Mouse (Mus musculus) liver, embryonic 13.5 days (tissue): ENCODE results near the gene 1700013G24Rik. TPM values are rescaled to one million over a fixed set of nuclear protein-coding genes. Genes with fewer than 3 reads are reported as not detected.
A peak's percentile ranks its signal among the peaks of the same experiment; 100 is the strongest.

Experiments
- ATAC-seq: fragments of 200-750 bp; cut with Nextera tagmentation; 2 replicates; pipeline ENCODE4 v1.8.0; 2017; ENCODE audit warnings: low read depth, mild to moderate bottlenecking, moderate number of reproducible peaks, moderate library complexity
- DNase-seq: peaks from one replicate; pipeline ENCODE4 v3.0.0; 2022
- H3K27ac ChIP-seq: fragments of 300-500 bp; sonication (generic); 2 replicates; pipeline ENCODE4 v1.5.1; 2015; ENCODE audit warnings: moderate library complexity, mild to moderate bottlenecking, inconsistent platforms
- H3K27me3 ChIP-seq: fragments of 300-500 bp; sonication (generic); 2 replicates; pipeline ENCODE4 v1.6.1; 2015; ENCODE audit warnings: mild to moderate bottlenecking, inconsistent platforms
- H3K36me3 ChIP-seq: fragments of 300-500 bp; sonication (generic); 2 replicates; pipeline ENCODE4 v1.6.1; 2015; ENCODE audit warnings: mild to moderate bottlenecking, inconsistent platforms
- H3K4me1 ChIP-seq: fragments of 300-500 bp; sonication (generic); replicated peaks from 2 replicates; pipeline ENCODE4 v1.6.1; 2015; ENCODE audit warnings: inconsistent platforms
- H3K4me2 ChIP-seq: fragments of 300-500 bp; sonication (generic); 2 replicates; pipeline ENCODE4 v1.6.1; 2015; ENCODE audit warnings: inconsistent platforms, mild to moderate bottlenecking, moderate library complexity
- H3K4me3 ChIP-seq: fragments of 300-500 bp; sonication (generic); replicated peaks from 2 replicates; pipeline ENCODE4 v1.5.1; 2015; ENCODE audit warnings: mild to moderate bottlenecking, inconsistent platforms
- H3K9ac ChIP-seq: fragments of 300-500 bp; sonication (generic); 2 replicates; pipeline ENCODE4 v1.6.1; 2015; ENCODE audit warnings: mild to moderate bottlenecking, inconsistent platforms
- H3K9me3 ChIP-seq: fragments of 300-500 bp; sonication (generic); replicated peaks from 2 replicates; pipeline ENCODE4 v1.6.1; 2016; ENCODE audit warnings: inconsistent platforms
- WGBS: fragments of 180-500 bp; shearing (Covaris S2); methylation state at CpG from one replicate; pipeline ENCODE4 v1.1.7; 2015; ENCODE audit not compliant: insufficient replicate concordance; 5-methylcytosine and 5-hydroxymethylcytosine counted together
- polyA plus RNA-seq: library from polyadenylated mRNA; unstranded; fragments of >200 nt; fragmentation: Nextera tagmentation; extraction: Ambion mirVana; gene quantifications from 2 replicates; pipeline ENCODE4 v1.2.1, GENCODE M21; 2015

1700013G24Rik gene
- polyA plus RNA-seq, 1 experiment from 2014 or later, result not detected

DNA sequence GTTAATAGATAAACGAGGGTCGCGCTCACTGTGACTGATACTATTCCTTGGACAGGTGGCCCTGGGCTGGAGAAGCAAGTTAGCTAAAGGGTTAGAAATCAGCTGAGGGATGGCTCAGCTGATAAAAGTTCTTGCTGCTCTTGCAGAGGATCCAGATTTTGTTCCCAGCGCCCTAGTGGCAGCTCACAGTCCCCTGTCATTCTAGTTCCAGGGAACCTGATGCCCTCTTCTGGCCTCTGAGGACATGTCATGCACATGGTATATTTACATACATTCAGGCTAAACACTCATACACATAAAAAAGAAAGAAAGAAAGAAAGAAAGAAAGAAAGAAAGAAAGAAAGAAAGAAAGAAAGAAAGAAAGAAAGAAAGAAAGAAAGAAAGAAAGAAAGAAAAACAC, 11.8 kb upstream of the 1700013G24Rik start:
- ATAC-seq, result no peak
- peaks cover 43% of the 10 kb centered on the region for H3K4me1 ChIP-seq

DNA sequence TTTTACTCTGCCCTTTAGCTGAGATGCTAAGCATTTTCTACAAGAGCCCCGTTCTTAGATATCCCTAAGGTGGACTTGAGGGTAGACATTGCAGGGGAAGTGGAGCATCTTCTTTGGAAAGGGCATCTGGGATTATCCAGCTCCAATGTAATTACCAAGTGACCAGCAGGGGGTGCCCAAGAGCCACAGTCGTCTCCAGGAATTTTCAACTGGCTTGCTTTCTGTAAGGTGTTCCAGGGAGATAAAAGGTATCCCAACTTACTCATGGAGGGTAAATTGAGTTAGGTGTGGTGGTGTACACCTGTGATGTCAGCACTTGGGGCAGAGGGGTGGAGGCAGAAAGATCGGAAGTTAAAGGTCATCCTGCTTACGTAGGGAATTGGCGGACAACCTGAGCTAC, 9.5 kb upstream of the 1700013G24Rik start:
- Histone ChIP-seq H3K9ac (no peak overlapping the region), H3K27ac (no peak overlapping the region), H3K9me3 (no peaks in the 10 kb centered on the region), H3K4me3 (no peak overlapping the region), H3K4me2 (no peak overlapping the region), H3K4me1 (peaks cover 46% of the 10 kb centered on the region), H3K36me3 (no peaks in the 10 kb centered on the region), H3K27me3 (no peaks in the 10 kb centered on the region)
- ATAC-seq, result no peak
- 29% methylated on average over 5 of the region's 5 CpGs for WGBS
- peak; percentile 48 for DNase-seq

More for the DNA sequence above, 11.8 kb upstream of the 1700013G24Rik start:
- Histone ChIP-seq H3K9ac (no peak overlapping the region), H3K27me3 (no peaks in the 10 kb centered on the region), H3K27ac (no peak overlapping the region), H3K4me2 (no peak overlapping the region), H3K9me3 (no peaks in the 10 kb centered on the region), H3K36me3 (no peaks in the 10 kb centered on the region), H3K4me3 (no peak overlapping the region)
- no peak for DNase-seq
- 74% methylated on average over 4 of the region's 4 CpGs for WGBS

DNA sequence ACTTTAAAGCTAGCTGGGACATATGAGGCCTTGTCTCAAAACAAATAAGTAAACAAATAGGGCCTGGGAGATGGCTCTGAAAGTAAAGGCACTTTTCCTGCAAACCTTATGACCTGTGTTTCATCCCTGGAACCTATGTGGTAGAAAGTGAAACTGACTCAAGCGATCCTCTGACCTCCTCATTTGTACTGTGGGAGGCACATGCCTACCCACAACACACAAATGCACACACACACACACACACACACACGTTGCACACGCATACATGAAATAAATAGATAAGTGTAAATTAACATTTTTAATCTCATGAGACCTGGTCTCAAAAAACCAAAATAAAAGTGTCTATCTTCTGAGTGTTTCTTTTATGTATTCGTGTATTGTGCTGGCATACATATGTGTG, 7.2 kb upstream of the 1700013G24Rik start:
- no peaks in the 10 kb centered on the region for H3K27me3 ChIP-seq
- H3K4me3 ChIP-seq, result no peak overlapping the region
- H3K9ac ChIP-seq, result no peak overlapping the region
- H3K4me1 ChIP-seq, result peaks cover 54% of the 10 kb centered on the region
- H3K27ac ChIP-seq, result no peak overlapping the region; the same call in 1 of the 2 replicates
- 84% methylated on average over 4 of the region's 4 CpGs for WGBS
- ATAC-seq (no peak), DNase-seq (no peak)
- H3K9me3 ChIP-seq, result no peaks in the 10 kb centered on the region
- H3K36me3 ChIP-seq, result no peaks in the 10 kb centered on the region
- no peak overlapping the region for H3K4me2 ChIP-seq

DNA sequence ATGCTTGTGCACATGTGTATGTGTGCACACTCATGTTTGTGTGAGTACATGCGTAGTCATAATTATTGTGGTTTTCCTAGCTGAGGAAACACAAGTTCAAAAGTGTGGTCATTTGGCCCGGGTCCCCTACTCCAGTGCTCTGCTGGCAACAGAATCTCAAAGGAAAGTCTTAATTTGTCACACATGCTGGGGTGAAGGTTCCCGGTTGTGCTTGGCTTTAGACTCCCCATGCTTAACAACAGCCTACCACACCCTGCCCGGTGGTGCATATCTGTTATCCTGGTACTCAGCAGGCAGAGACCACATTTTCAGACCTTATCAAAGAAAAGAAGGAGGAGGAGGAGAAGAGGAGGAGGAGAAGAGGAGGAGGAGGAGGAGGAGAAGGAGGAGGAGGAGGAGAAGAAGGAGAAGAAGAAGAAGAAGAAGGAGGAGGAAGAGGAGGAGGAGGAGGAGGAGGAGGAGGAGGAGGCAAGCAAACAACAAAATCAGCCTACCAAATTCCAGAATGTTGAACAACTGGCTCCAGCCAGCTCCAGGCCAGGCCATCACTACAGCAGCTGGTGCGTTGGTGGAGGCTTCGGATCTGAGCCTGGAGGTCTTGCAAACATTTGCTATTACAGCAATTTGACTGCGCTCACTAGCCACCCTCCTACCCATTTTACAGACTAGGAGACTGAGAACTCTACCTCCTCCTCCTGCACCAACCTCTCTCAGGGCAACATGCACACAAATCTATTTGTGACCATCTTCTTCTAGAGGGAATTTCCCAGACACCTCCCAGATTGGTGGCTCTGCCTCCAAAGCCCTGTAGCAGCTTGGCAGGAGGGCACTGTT, 5.5 kb upstream of the 1700013G24Rik start:
- Histone ChIP-seq H3K4me2 (peak overlapping the region; percentile 45), H3K36me3 (no peaks in the 10 kb centered on the region), H3K9me3 (no peaks in the 10 kb centered on the region), H3K9ac (0 out of 2 replicates have a peak overlapping the region, but pooled peaks have one; percentile 51), H3K4me1 (peaks cover 55% of the 10 kb centered on the region), H3K27me3 (no peaks in the 10 kb centered on the region), H3K4me3 (no peak overlapping the region), H3K27ac (peak overlapping the region; percentile 70)
- ATAC-seq, result peak; percentile 92
- DNase-seq, result peak; percentile 63
- 37% methylated on average over 7 of the region's 7 CpGs for WGBS

DNA sequence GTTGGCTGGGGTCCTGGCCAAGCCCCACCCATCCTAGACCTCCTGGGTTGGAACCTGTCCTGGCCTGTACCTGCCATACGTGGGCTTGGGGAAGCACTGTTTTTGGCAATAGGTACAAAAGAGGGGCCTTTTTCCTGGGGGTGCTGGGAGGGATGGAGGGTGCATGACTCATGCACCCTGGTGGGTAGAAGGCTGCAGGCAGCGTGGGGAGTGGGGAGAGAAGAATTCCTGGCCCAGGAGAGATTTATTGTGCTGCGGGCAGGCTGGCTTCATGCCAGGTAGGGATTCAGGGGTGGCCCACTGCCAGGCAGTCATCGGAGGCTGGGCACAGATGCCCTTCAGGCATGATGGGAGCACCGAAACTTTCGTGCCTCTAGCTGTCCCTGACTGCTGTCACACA, 4.9 kb upstream of the 1700013G24Rik start:
- 59% methylated on average over 6 of the region's 6 CpGs for WGBS
- H3K36me3 ChIP-seq, result no peaks in the 10 kb centered on the region
- H3K9me3 ChIP-seq, result no peaks in the 10 kb centered on the region
- peaks cover 55% of the 10 kb centered on the region for H3K4me1 ChIP-seq
- no peak overlapping the region for H3K9ac ChIP-seq
- ATAC-seq (no peak), DNase-seq (no peak)
- H3K4me2 ChIP-seq, result peak overlapping the region; percentile 36; the same call in 1 of the 2 replicates
- peak overlapping the region; percentile 30 for H3K27ac ChIP-seq
- no peak overlapping the region for H3K4me3 ChIP-seq
- no peaks in the 10 kb centered on the region for H3K27me3 ChIP-seq

DNA sequence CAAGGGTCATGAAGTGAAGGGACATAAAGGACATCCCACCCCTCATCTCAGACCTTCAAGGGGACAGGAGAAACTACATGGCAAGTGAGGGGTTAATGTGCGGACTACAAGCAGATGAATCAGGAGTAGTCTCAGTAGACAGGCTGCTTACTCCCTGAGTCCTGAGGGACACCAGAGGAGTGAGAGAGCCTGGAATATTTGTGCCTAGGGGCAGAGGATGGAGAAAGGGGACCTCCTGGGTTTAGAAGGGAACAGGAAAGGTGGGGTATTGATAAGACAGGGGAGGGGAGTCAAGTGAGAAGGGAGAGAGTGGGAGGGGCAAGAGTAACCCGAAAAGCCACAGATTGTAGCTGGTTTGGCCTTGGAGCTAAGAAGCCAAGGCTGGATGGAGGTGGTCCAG, 4.4 kb upstream of the 1700013G24Rik start:
- Histone ChIP-seq H3K27ac (peak overlapping the region; percentile 29; the same call in 1 of the 2 replicates), H3K36me3 (no peaks in the 10 kb centered on the region), H3K9me3 (no peaks in the 10 kb centered on the region), H3K4me1 (peaks cover 59% of the 10 kb centered on the region), H3K4me2 (0 out of 2 replicates have a peak overlapping the region, but pooled peaks have one; percentile 10), H3K9ac (no peak overlapping the region), H3K4me3 (no peak overlapping the region), H3K27me3 (no peaks in the 10 kb centered on the region)
- WGBS, result 36% methylated on average over 2 of the region's 2 CpGs
- no peak for ATAC-seq
- DNase-seq, result no peak

DNA sequence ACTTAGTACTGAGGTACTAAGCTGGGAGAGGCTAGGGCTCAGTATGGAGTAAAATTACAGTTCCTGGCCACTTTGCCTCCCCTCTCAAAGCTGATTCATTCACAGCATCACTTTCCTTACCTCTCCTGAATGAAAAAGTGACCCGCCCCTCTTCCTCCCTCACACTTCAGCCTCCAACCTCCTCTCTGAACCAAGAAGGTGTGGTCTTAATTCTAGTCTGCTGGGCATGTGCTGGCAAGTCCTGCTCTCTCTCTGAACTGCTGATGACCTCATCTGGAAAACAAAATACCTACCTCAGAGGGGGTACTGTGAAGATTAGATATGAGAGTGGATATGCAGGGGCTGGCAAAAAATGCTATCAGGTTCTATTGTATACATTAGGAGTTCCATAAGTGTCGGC, 4.0 kb upstream of the 1700013G24Rik start:
- peaks cover 55% of the 10 kb centered on the region for H3K4me1 ChIP-seq
- H3K27me3 ChIP-seq, result no peaks in the 10 kb centered on the region
- no peak overlapping the region; the same call in 1 of the 2 replicates for H3K9ac ChIP-seq
- no peaks in the 10 kb centered on the region for H3K36me3 ChIP-seq
- WGBS, result 64% methylated on average over 2 of the region's 2 CpGs
- no peak for DNase-seq
- no peak for ATAC-seq
- H3K27ac ChIP-seq, result no peak overlapping the region
- no peak overlapping the region for H3K4me2 ChIP-seq
- H3K4me3 ChIP-seq, result no peak overlapping the region
- H3K9me3 ChIP-seq, result no peaks in the 10 kb centered on the region

DNA sequence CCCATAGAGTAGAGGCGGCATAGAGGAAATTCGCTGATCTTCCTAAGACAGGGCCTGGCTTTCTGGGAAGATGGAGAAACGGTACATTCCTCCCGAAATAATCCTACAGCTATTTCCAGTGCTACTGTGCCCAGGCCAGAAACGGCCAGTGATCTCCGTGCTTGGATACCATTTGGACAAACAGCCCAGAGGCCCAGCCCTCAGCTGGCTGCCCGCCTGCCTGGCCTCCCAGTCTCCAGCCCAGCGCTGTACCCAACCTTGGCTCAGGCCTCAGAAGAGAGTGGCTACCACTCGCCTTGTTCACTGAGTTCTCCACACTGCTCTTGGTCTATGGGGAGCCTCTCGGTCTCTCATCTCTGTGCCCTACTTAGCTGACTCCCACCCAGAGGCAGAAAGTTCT, 3.4 kb upstream of the 1700013G24Rik start:
- 70% methylated on average over 10 of the region's 10 CpGs for WGBS
- Histone ChIP-seq H3K27me3 (no peaks in the 10 kb centered on the region), H3K9me3 (no peaks in the 10 kb centered on the region), H3K27ac (peak overlapping the region; percentile 15; the same call in 1 of the 2 replicates), H3K4me3 (no peak overlapping the region), H3K36me3 (no peaks in the 10 kb centered on the region), H3K9ac (no peak overlapping the region), H3K4me2 (no peak overlapping the region), H3K4me1 (peaks cover 55% of the 10 kb centered on the region)
- DNase-seq, result no peak
- no peak for ATAC-seq

DNA sequence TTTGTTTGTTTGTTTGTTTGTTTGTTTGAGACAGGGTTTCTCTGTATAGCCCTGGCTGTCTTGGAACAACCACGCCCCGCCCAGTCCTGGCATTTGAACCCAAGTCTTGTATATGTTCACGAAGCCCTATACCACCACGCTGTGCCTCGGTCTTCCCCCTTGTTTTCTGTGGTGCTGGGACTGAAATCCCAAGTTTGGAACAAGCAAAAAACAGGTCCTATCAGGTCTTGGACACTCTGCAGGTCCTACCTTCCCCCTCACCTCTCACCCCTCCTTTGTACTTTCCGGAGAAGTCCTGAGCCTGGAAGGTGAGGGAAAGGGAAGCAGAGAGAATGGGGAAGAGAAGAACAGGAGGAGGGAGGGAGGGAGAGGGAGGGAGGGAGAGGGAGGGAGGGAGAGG, 894 bp upstream of the 1700013G24Rik start:
- Histone ChIP-seq H3K9ac (no peak overlapping the region), H3K27ac (no peak overlapping the region), H3K9me3 (no peaks in the 10 kb centered on the region), H3K4me3 (no peak overlapping the region), H3K4me1 (peaks cover 50% of the 10 kb centered on the region), H3K36me3 (no peaks in the 10 kb centered on the region), H3K27me3 (no peaks in the 10 kb centered on the region), H3K4me2 (no peak overlapping the region)
- 83% methylated on average over 6 of the region's 6 CpGs for WGBS
- DNase-seq (no peak), ATAC-seq (no peak)

DNA sequence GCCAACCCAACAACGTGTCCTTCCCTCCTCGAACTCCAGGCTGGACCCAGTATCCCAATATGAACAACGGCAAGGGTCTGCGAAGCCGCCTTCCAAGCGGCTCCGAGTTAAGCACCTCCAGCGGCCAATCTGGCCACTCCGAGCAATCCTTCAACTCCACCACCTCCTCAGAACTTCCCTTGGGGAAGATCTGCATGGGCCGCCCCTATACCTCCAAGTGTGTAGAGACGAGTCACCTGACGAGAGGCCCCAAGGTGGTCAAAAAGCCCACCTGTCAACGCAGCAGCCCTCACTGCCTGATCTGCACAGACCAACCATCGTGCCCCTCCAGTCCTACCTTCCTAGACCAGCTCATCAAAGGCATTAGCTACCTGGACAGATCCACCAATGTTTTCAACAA, 1.5 kb downstream of the 1700013G24Rik start:
- WGBS, result 77% methylated on average over 14 of the region's 14 CpGs
- ATAC-seq, result no peak
- Histone ChIP-seq H3K9me3 (no peaks in the 10 kb centered on the region), H3K36me3 (no peaks in the 10 kb centered on the region), H3K9ac (no peak overlapping the region), H3K27ac (no peak overlapping the region), H3K27me3 (no peaks in the 10 kb centered on the region), H3K4me2 (no peak overlapping the region), H3K4me1 (peaks cover 43% of the 10 kb centered on the region), H3K4me3 (no peak overlapping the region)
- no peak for DNase-seq

DNA sequence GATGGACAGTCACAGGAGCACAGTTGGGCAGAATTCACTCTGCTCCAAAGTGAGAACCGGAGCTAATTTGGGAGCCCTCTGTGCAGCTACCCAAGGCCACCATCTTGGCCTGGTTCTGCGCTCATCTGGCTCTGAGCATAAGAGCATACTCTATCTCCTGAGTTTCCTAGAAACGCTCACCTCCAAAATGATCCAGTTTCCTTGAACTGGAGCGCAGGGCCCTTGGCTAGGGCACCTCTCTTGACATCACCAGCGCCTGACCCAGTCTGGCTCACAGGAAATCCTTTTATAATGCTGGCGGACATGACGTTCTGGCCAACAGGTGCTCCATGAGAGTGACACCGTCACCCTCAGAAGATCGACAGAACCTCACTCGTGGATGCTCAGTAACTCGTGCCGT, 3.5 kb downstream of the 1700013G24Rik start:
- no peak for ATAC-seq
- Histone ChIP-seq H3K9ac (no peak overlapping the region), H3K36me3 (no peaks in the 10 kb centered on the region), H3K9me3 (no peaks in the 10 kb centered on the region), H3K27me3 (no peaks in the 10 kb centered on the region), H3K4me1 (peaks cover 29% of the 10 kb centered on the region), H3K4me2 (no peak overlapping the region), H3K27ac (no peak overlapping the region), H3K4me3 (no peak overlapping the region)
- 71% methylated on average over 12 of the region's 12 CpGs for WGBS
- DNase-seq, result no peak

DNA sequence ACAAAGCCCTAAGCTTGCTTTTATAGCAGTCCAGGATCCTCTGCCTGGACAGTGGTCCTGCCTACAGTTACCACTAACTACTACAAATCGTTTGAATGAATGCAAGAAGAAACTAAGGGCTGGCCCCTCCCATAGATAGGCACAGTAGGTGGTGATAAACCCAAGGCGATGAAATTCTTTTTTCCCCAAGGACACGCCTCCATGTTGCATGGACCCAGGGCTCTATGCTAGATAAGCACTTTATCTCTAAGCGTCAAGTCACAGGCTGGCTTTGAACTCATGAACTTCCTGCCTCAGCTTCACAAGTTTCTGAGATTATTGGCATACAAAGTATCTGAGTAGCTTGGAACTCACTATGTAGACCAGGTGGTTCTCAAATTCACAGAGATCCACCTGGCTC, 4.2 kb downstream of the 1700013G24Rik start:
- 10% methylated on average over 4 of the region's 4 CpGs for WGBS
- ATAC-seq, result peak; percentile 80
- Histone ChIP-seq H3K27me3 (no peaks in the 10 kb centered on the region), H3K9ac (no peak overlapping the region), H3K27ac (no peak overlapping the region), H3K4me3 (no peak overlapping the region), H3K9me3 (no peaks in the 10 kb centered on the region), H3K4me2 (no peak overlapping the region; the same call in 1 of the 2 replicates), H3K36me3 (no peaks in the 10 kb centered on the region), H3K4me1 (peaks cover 33% of the 10 kb centered on the region)
- DNase-seq, result peak; percentile 44
